Mouse (Mus musculus) T-helper 2 cell (primary cell): ENCODE measurements at regions not wholly inside any gene's neighbourhood (a gene's known extent, or its start where the extent isn't known, plus 50 kb on each side); places are given as distances from the start of the nearest gene placed in this dataset.
"Not testable (repeated sequence)": the region's sequence is repeated elsewhere in the genome, so short reads cannot be mapped to it uniquely, and the experiment has no call there.

Source experiments
- in situ Hi-C: fragments of 300-600 bp; cut with MboI, MseI; formaldehyde crosslinking; loops from one replicate; pipeline ENCODE4 v1.15.1; 2025; ENCODE audit warnings: high pct_unique_total_duplicates

DNA sequence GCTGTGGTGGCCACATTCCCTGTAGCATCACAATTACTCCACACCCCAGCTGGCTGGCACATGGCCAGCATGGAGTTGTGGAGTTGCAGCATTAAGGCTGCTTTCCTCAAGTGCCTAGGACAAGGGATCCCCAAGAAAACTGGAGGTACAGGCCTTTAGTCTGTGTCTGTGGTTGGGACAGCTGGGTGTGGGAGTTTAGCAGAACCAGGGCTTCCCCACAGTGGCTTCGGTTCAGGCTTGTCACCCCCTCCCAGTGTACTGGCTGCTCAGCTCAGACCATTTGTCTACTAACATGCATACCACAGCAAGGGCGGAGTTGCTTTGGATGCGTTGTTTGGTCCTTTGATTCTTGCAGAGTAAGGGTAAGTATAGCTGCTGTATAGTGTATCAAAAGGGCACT lies 79.1 kb upstream of the Neurl1b start:
- in situ Hi-C loops, result no loop called here

DNA sequence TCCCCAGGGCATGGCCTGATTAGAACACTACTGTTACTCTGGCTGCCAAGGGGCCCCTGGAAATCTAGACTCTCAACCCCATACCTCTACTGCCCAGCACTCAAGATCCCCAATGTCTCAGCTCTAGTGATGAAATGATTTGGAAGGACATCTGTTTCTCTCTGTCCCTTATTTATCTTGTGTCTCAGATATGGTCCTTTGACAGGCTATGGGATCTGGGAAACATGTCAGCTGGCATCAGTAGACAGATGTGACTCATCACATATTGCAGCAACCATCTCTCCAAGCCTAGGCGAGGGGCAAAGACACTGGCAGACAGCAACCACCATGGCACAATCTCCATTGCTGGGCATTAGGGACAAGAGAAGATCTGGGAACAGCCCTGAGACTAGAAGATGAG lies 78.6 kb upstream of the Neurl1b start:
- in situ Hi-C loops, result no loop called here

DNA sequence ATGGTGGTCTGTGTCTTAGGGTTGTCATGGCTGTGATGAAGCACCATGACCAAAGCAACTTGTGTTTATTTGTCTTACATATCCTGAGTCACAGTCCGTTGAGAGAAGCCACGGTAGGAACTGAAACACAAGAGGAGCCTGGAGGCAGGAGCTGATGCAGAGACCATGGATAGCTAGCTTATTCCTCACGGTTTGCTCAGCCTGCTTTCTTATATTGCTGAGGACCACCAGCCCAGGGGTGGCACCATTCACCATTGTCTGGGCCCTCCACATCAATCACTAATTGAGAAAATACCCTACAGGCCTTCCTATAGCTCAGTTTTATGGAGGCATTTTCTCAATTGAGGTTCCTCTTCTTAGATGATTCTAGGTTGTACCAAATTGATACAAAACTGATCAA lies 77.5 kb upstream of the Neurl1b start:
- in situ Hi-C loops, result no loop called here

DNA sequence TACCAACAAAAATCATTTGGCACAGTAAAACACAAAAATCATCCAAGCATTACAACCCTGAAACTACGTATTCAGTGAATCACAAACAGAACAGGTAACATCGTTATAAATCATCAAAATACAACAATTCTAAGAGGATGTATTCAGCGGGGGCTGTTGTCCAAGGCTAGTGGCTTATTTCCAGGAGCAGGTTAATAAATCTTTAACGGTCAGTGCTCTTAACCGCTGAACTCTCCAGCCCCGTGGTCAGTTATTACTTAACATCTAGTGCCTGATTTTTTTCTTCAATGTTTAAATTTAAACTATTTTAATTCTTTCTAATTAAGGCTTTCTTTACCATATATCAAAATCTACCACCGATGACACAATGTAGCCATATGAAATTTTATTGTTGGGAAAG lies 69.2 kb upstream of the Neurl1b start:
- in situ Hi-C loops, result not testable (repeated sequence)

DNA sequence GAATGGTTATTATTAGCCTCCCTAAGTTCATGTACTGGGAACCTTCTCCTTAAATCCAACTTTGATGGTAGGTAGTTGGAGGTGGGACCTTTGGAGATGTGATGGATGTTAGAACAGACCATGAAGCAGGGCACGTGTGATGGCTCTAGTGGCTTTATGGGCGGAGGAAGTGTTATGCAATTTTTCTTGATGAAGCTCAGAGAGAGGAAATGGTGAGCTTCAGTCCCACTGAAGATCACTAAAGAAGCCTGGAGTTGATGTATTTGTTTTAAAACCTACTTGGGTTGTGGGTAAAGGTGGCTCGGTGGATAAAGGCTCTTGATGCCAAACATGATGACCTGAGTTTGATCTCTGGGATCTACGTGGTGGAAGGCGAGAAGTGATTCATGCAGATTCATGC lies 66.5 kb upstream of the Neurl1b start:
- in situ Hi-C loops, result no loop called here

DNA sequence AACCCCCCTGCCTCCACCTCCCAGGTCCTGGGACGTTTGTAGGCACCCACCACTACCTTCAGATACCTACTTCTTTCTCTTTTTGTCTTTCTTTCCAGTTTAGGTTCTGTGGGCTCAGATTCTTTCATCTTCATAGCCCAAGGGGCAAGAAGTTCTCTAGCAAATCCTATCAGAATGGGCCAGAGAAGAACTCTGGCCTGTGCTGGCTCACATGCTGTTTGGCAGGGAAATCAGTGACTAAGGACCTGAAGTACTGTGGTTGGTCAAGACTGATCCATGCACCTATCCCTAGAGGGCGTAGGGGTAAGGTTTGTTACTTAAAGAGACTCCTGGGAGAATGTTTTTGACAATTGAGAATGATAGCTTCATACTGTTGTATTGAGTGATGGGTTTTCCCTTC lies 64.9 kb upstream of the Neurl1b start:
- in situ Hi-C loops, result loop anchor here (5.0 kb wide), 1 partner anchor 32 kb away; no protein-coding TSS in a partner anchor

DNA sequence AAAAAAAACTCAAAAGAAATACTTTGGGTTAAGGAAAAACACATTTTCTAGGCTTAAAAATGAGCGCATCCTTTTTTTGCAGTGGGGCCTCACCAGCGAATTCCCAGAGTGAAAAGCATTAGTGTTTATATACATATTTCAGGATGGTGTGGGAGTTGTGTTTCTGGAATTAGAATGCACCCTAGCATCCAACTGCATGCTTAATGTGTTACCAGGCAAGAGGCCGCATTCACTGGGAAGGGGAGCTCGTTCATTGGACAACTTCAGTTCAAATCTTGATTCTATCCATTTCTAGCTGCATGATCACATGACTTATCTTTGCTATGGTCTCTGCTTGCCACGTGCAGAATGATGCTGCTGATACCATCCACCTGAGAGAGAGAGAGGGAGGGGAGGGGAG lies 64.4 kb upstream of the Neurl1b start:
- in situ Hi-C loops, result loop anchor here (5.0 kb wide), 1 partner anchor 33 kb away; no protein-coding TSS in a partner anchor

DNA sequence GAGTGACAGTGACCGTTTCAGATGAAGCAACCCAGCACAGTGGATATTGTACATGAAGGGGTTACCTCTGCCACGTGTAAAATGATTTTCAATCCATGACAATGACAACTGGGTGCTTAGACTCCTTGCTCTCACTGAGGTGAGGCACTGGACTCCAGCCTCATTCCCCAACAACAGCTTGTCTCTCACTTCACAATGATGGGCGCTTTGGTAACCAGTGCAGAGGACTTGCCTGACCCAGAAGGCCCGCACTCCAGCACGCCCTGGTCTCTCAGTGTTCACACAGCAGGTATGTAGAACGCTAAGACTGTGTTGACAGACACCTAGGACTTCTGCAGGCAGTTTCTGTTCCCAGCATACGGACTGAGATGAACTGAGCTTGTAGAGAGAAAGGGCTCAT lies 62.6 kb upstream of the Neurl1b start:
- in situ Hi-C loops, result loop anchor here (5.0 kb wide), 1 partner anchor 35 kb away; no protein-coding TSS in a partner anchor

DNA sequence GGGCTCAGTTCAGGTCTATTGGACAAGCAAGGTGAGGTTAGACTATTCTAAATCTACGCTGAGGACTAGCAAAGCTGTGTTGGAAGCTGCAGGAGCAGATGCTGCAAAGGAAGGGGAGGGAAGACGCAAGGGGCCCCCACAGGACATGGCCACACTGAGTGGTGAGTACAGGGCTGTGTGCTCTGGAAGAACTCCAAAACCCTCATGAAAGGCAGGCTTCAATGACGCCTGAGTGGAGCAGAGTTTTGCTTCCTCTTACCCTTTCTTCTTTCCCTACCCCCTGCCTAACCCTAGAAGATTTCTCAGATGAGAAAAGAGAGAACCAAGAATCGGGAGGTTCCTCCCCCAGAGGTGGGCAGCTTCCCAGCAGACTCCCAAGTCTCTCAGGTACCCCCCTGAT lies 61.9 kb upstream of the Neurl1b start:
- in situ Hi-C loops, result loop anchor here (5.0 kb wide), 1 partner anchor 35 kb away; no protein-coding TSS in a partner anchor

DNA sequence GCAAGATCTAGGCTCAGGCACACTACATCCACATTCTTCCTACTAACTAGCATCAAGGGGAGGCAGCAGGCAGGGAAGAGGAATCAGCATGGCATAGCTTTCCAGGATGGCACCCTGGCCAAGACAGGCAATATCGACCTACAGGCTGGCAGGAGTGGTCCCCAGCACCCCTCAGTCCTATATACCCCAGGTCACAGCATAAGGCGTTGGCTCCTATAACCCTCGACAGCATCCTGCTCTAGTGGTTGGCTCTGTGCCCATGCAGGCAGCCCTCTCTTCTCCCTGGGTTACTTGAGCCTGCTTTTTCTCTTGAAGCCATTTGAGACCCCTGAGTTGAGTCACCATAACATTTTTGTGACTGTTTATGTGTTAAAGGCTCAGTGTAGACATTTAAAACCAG lies 60.2 kb upstream of the Neurl1b start:
- in situ Hi-C loops, result loop anchor here (5.0 kb wide), 1 partner anchor 37 kb away; no protein-coding TSS in a partner anchor

DNA sequence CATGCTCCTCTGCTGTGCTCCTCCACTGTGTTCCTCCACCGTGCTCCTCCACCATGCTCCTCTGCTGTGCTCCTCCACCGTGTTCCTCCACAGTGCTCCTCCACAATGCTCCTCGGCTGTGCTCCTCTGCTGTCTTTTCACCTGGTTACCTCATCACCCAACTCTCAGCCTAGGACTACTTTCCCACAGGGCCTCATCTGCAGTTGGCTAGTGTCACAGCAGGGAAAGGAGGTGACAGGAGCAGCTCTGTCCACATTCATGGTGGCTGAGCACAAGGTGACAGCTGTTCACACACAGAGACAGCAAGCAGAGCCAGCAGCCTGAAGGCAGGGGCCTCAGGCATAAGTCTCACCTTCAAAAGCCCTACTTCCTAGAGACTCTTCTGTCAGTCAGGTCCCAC lies 59.3 kb upstream of the Neurl1b start:
- in situ Hi-C loops, result no loop called here

DNA sequence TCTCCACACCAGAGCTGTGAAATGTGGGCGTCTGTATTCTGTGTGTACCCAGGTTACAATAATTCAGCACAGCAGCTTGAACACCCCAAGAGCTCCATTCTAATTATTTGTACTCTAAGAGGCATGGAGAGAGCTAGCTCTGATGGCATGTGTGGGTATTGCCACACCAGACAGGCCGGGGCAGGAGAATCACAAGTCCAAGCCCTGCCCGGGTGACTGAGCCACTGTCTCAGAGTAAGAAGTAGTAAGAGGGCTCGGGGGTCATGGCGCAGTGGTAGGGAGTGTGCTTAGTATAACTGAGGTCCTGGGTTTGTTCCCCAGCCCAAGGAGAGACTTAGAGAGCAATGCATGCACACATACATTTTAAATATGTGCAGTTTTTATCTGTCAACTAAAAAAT lies 57.7 kb upstream of the Neurl1b start:
- in situ Hi-C loops, result no loop called here

DNA sequence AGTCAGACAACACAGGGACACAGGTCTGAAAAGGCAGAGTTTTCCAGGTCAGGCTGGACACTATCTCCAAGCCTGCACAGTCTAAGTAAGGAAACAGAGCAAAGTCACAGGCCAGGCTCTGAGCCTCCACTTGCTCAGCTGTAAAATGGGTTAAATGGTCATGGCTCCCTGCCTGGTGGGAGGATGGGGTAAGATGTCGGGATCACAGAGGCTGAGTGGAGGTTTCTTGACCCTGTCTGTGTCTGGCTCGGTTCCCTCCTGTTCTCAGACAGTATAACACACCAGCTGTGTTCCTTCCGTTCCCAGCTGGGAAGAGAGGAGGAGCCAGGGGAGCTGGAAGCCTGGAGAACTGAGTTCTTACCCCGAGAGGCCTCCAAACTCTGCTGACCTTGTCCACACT lies 56.8 kb upstream of the Neurl1b start:
- in situ Hi-C loops, result no loop called here

DNA sequence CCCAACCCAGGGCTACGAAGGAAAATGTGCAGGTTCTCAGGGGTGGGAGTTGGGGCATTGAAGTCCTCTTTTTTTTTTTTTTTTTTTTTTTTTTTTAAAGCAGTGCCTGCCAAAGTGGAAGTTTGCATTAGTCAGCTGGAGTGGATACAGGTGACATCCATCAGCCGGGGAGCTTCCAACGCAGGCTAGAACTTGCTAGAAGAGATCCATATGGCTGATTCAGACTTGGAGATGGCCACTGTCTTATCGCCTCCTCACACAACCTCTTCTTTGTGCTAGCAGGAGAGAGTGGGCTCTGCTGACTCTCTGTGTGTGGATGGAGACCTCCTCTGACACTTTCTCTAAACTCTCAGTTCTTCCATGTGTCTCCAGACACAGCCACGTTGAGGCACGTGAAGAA lies 53.9 kb upstream of the Neurl1b start:
- in situ Hi-C loops, result loop anchor here (5.0 kb wide), 1 partner anchor 83 kb away; no protein-coding TSS in a partner anchor

DNA sequence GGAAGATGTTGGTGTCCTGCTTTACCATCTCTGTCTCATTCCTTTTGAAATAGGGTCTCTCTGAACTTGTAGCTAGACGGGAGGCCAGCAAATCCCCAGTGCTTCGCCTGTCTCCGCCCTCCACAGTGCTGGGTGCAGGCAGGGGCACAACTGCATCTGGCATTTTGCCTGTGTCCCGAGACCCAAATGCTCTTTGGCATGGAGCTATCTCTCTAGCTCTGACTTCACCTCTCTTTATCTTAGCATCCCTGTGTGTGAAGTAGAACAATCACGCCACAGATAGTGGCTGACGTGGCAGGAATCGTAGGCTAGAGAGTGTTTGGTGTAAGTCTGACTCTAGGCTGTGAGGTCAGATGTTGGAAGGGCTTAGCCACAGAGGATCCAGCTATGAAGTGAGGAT lies 53.2 kb upstream of the Neurl1b start:
- in situ Hi-C loops, result loop anchor here (5.0 kb wide), 1 partner anchor 84 kb away; no protein-coding TSS in a partner anchor

DNA sequence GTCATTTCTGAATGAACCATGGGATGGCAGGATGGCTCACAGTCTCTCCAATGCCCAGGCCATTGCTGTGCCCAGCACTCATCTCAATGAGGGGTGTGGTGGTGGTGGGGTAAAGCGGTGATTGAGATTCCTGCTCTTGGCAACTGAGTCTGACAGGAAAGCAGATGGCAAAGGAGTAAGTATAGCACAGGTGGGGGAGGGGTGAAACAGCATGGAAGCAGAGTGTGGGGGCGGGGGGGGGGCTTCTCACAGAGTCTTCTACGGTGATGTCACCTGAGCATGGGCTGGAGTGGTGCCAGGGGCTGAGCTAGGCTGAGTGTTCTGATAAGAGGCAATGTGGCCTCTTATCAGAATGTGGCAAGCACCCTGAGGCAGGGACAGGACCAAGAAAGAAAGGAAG lies 52.6 kb upstream of the Neurl1b start:
- in situ Hi-C loops, result loop anchor here (5.0 kb wide), 1 partner anchor 85 kb away; no protein-coding TSS in a partner anchor

DNA sequence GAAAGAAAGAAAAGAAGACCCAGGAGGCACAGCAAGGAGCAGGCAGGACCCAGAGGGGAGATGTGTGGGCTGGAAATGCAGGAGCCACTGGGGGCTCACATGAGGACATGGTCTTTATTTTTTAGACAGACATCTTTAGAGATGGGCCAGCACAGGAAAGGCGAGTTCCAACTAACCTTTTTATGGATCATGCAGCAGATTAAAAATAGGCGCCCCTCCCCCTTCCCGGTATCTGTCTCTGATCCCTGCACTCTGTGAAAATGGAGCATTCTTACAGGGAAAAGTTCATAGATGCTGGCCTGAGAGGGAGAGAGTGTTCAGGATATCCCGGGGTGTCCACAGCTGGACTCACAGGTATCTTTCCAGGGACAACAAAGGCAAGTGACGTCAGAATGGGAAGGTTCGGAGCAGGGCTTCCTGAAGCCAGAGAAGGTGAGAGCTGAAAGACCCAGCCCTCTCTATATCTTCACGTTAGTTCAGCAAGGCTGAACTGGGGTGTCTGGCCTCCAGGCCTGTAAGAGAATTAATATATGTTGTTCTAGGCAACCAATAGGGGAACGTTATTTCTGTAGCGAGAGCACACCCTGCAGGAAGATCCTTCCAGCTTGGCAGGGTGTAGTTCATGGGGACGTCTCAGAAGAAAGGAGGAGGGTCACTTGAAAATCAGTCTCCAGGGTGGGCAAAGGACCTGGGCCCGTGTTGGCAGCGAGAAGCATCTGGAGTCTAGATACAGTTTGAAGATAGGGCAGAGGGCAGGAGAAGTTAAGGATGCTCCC lies 51.9 kb upstream of the Neurl1b start:
- in situ Hi-C loops, result loop anchor here (5.0 kb wide), 1 partner anchor 85 kb away; no protein-coding TSS in a partner anchor

DNA sequence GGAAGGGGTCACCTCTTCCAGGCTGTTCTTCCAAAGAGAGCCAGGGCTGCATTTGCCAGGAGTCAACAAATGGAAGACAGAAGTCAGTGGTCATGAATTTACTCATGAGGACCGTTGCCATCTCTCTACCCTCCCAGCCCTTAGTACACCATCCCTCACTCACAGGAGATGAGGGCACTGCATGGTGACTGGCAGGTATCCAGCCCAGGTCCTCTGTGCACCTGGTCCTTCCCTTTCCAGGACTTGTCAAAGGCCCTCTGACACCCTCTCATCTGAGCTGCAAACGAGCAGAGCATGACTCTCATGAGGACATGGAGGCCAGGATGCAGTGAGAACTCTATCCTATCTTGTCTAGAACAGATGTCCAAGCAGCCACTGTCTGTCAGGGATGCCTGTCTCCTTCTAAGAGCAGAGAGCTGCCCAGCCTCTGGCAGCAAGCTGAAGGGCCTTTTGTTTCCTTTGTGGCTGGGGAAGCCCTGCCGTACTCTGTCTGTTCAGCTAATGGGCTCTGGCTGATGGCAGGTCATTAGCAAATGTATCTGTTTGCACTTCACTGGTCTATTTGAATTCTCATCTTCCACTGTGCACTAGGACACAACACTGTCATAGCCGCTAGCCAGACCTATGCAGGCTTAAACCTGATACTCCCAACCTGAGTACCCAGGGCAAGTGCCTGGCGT lies 50.6 kb upstream of the Neurl1b start:
- in situ Hi-C loops, result loop anchor here (5.0 kb wide), 1 partner anchor 87 kb away; no protein-coding TSS in a partner anchor
